Mouse (Mus musculus): ENCODE results near the gene Fbrs. TPM values are rescaled to one million over a fixed set of nuclear protein-coding genes. Genes with fewer than 3 reads are reported as not detected.
"Not testable (repeated sequence)": the region's sequence is repeated elsewhere in the genome, so short reads cannot be mapped to it uniquely, and the experiment has no call there.

Gene Fbrs
- polyA plus RNA-seq, 1 experiment, result 16.5 TPM

DNA sequence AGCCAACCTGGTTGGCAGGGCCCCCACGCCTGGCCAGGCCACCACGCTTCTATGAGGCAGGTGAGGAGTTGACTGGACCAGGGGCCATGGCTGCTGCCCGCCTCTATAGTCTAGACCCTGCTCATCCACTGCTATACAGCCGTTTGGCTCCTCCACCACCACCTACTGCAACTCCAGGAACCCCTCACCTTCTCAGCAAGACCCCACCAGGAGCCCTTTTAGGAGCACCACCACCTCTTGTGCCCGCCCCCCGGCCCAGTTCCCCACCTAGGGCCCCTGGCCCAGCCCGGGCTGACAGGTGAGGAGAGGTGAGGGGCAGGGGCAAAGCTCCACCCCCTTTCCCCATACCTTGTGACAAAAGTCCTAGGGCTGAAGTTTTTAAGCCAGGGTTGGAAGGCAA, 11.0 kb downstream of the Fbrs start:
- Histone ChIP-seq H3K27ac (replicated peaks; ENCODE audit: low read depth, low read length) (no peak overlapping the region), H3K4me3 (ENCODE audit: insufficient read depth, low read depth, low read length) (no peak overlapping the region), H3K4me1 (ENCODE audit: control insufficient read depth, insufficient read depth, insufficient read length, low read length) (no peaks in the 10 kb centered on the region)

DNA sequence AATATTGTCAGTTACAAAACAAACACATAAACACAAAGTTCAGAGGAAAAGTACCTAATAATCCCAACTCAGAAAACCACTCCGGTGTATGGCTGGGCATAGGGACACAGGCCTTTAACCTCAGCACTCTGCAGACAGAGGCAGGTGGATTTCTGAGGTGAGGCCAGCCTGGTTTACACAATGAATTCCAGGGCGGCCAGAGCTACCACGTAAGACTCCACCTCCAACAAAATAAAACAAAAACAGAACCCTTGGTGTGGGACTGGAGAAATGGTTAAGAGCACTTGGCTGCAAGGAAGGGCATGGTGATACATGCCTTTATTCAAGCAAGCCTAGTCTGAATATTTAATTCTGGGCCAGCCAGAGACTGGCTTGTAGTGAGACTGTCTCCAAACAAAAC, 12.8 kb downstream of the Fbrs start:
- Histone ChIP-seq H3K4me3 (ENCODE audit: insufficient read depth, low read depth, low read length) (no peak overlapping the region), H3K27ac (replicated peaks; ENCODE audit: low read depth, low read length) (no peak overlapping the region), H3K4me1 (ENCODE audit: control insufficient read depth, insufficient read depth, insufficient read length, low read length) (no peaks in the 10 kb centered on the region)

DNA sequence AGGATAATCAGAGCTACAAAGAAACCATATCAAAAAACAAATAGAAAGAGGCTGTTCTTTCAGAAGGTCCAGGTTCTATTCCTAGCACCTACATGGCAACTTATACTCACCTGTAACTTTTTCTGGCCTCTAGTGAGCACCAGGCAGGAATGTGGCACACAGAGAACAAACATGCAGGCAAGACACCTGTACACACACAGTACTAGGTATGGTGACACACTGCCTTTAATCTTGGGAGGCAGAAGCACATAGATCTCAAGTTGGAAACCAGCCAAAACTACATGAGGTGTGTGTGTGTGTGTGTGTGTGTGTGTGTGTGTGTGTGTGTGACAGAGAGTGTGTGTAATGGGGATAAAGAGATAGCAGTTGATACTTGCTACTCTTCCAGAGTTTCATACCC, 15.6 kb downstream of the Fbrs start:
- Histone ChIP-seq H3K4me3 (ENCODE audit: insufficient read depth, low read depth, low read length) (no peak overlapping the region), H3K4me1 (ENCODE audit: control insufficient read depth, insufficient read depth, insufficient read length, low read length) (no peaks in the 10 kb centered on the region), H3K27ac (replicated peaks; ENCODE audit: low read depth, low read length) (no peak overlapping the region)

DNA sequence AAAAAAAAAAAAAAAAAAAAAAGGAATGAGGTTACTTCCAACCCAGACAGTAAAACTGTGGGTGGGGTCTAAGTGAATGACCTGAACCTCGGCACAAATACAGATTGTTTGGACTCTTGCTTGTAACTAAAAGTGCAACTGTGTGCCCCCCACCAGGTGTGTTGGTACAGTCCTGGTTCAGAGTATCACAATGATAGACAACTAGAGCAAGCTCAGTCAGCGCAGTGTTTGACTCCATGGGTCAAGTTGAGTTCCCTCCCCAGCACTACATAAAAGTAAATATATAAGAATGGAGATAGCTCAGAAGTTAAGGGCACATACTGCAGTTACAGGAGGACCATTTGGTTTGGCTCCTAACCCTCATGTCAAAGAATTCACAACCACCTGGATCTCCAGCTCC, 18.4 kb downstream of the Fbrs start:
- no peaks in the 10 kb centered on the region for H3K4me1 ChIP-seq (ENCODE audit: control insufficient read depth, insufficient read depth, insufficient read length, low read length)
- H3K27ac ChIP-seq (replicated peaks; ENCODE audit: low read depth, low read length), result no peak overlapping the region
- no peak overlapping the region for H3K4me3 ChIP-seq (ENCODE audit: insufficient read depth, low read depth, low read length)

DNA sequence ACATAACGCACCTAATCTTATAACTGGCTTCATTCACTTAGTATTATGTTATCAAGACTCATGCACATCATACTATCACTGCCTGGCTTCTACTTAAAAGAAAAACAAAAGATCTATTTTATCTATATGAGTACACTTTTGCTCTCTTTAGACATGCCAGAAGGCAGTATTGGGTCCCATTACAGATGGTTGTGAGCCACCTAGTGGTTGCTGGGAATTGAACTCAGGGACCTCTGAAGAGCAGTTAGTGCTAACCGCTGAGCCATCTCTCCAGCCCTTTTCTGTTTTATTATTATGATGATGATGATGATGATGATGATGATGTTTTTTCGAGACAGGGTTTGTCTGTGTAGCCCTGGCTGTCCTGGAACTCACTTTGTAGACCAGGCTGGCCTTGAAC, 19.4 kb downstream of the Fbrs start:
- H3K4me3 ChIP-seq (ENCODE audit: insufficient read depth, low read depth, low read length), result no peak overlapping the region
- no peaks in the 10 kb centered on the region for H3K4me1 ChIP-seq (ENCODE audit: control insufficient read depth, insufficient read depth, insufficient read length, low read length)
- H3K27ac ChIP-seq (replicated peaks; ENCODE audit: low read depth, low read length), result no peak overlapping the region

DNA sequence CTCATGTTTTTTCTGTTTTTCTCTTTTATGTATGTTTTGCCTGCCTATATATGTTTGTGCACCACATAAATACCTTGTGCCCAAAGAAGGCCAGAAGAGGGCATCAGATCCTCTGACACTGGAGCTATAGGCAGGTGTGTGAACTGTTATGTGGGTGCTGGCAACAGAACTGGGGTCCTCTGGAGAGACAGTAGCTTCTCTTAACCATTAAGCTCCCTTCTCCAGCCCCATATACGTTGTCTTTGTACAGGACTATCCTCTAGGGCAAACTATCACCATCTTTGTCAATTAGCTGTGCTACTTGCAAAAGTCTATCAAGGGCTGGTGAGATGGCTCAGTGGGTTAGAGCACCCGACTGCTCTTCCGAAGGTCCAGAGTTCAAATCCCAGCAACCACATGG, 29.3 kb downstream of the Fbrs start:
- Histone ChIP-seq H3K4me1 (ENCODE audit: control insufficient read depth, insufficient read depth, insufficient read length, low read length) (no peaks in the 10 kb centered on the region), H3K4me3 (ENCODE audit: insufficient read depth, low read depth, low read length) (no peak overlapping the region), H3K27ac (replicated peaks; ENCODE audit: low read depth, low read length) (no peak overlapping the region)

DNA sequence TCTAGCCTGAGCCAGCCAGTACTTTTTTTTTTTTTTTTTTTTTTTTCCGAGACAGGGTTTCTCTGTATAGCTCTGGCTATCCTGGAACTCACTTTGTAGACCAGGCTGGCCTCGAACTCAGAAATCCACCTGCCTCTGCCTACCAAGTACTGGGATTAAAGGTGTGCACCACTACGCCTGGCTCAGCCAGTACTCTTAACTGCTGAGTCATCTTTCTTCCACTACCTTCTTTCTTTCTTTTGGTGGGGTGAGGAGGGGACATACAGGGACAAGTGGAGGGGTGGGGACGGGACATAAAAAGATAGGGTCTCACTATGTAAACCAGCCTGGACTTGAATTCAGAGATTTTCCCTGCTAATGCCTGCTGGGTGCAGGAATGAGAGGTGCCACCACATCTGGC, 30.8 kb downstream of the Fbrs start:
- not testable (repeated sequence) for H3K27ac ChIP-seq (replicated peaks; ENCODE audit: low read depth, low read length); H3K4me3 ChIP-seq (ENCODE audit: insufficient read depth, low read depth, low read length); H3K4me1 ChIP-seq (ENCODE audit: control insufficient read depth, insufficient read depth, insufficient read length, low read length)

DNA sequence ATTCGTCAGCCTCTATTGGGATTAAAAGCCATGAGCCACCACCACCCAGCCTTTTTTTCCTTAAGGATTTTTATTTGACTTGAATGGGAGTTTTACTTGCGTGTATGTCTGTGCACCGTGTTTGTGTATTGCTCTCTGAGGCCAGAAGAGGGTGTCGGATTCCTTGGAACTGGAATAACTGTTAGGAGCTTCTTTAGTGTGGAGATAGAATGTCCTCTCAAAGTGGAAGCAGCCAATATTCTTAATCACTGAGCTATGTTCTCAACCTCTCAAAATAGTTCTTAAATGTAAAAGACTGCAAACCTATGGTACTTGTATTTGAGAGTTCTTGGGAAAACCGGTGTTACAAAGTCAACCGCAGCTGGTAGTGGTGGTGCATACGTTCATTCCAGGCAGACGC, 32.2 kb downstream of the Fbrs start:
- Histone ChIP-seq H3K27ac (replicated peaks; ENCODE audit: low read depth, low read length) (no peak overlapping the region), H3K4me1 (ENCODE audit: control insufficient read depth, insufficient read depth, insufficient read length, low read length) (peaks cover 6% of the 10 kb centered on the region), H3K4me3 (ENCODE audit: insufficient read depth, low read depth, low read length) (peak overlapping the region; percentile 92)

DNA sequence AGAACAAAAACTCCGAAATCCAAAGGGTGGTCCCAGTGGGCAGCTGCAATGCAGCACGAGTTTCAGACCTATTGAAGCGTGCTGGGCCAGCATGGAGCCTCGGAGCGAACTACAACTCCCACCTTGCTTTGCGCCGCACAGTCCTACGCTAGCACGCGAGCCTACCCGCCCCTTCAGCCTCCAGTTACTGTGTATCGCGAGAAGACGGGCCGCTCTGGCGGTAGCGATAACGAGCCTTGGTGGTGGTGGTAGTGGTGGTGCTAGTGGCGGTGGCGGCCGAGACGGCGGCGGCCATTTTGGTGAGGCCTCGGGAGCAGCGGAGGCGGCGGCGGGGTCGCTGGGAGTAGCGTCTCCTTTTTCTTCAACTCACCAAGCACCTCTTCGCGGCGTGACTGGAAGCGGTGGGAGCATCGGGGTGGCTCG, 32.8 kb downstream of the Fbrs start, which contains the start of gene Srcap:
Srcap (plus strand) TSS at position 176 of the 423 bp plus-strand sequence.
- H3K4me1 ChIP-seq (ENCODE audit: control insufficient read depth, insufficient read depth, insufficient read length, low read length), result peaks cover 6% of the 10 kb centered on the region
- H3K4me3 ChIP-seq (ENCODE audit: insufficient read depth, low read depth, low read length), result peak within 1 kb of the TSS; percentile 92
- H3K27ac ChIP-seq (replicated peaks; ENCODE audit: low read depth, low read length), result peak within 1 kb of the TSS; percentile 95

DNA sequence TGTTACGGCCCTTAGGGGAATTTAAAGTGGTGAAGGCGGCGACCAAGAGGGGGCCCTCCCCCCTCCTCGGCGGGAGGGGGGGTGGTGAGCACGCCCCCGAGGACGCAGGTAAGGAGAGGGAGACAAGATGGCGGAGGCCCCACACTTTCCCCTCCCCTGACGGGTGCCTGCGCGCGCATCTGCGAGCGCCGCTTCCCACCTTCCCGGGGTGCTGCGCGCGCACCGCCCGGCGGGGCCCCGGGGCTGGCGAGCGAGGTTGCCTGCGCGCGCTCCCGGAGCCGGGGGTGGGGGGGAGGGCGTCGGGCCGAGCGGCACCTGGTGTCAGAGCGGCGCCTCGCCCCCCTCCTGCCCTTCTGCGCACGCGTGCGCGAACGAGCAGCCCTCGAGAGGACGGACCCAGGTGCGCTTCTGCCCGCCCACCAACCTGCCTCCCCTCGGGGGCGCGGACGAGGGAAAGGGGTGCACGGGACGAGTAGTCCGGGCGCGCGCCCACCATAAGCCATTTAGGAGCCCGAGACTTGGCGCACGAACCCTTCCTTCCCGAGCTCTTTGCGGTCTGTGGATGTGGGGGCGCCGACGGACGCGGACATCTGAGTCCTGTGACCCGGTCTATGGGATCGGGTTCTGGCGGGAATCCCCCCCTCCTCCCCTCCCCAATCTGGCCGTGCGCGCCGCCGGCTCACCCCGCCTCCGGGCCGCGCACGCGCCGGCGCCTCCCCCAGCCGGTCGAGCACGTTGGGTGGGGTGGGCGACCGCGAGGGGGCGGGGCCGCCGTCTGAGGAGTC, 33.4 kb downstream of the Fbrs start:
- peaks cover 6% of the 10 kb centered on the region for H3K4me1 ChIP-seq (ENCODE audit: control insufficient read depth, insufficient read depth, insufficient read length, low read length)
- peak overlapping the region; percentile 95 for H3K27ac ChIP-seq (replicated peaks; ENCODE audit: low read depth, low read length)
- H3K4me3 ChIP-seq (ENCODE audit: insufficient read depth, low read depth, low read length), result peak overlapping the region; percentile 92

DNA sequence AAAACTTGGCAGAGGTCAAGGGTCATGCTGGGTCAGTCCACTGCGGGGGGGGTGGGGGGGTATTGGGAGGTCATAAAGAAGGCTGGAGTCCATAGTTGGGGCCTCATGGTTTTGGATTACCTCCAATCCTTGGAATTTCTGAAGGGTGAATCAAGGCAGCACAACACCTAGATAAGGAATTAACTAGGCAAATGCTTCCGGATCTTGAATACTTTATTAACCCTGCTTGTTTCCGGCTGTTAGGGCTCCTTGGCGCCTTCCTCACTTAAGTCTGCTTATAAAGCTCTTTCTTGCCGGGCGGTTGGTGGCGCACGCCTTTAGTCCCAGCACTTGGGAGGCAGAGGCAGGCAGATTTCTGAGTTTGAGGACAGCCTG, 34.0 kb downstream of the Fbrs start:
- Histone ChIP-seq H3K27ac (replicated peaks; ENCODE audit: low read depth, low read length) (peak overlapping the region; percentile 65), H3K4me3 (ENCODE audit: insufficient read depth, low read depth, low read length) (peak overlapping the region; percentile 51), H3K4me1 (ENCODE audit: control insufficient read depth, insufficient read depth, insufficient read length, low read length) (peaks cover 6% of the 10 kb centered on the region)

DNA sequence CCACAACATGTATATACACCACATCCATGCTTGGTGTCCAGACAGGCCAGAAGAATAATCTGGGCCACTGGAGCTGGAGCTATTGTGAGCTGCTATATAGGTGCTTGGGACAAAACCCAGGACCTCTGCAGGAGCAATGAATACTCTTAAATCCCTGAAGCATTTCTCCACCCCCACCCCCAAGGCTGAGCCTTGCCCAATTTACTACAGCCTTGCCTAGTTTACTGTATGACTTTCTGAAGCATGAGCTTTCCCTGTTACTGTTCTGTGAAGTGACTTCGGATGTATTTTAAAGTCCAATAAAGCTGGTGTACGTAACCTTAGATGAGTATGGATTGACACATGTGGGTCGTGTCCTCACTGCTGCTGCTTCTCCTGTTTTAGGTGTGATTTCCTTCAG, 34.8 kb downstream of the Fbrs start:
- H3K4me3 ChIP-seq (ENCODE audit: insufficient read depth, low read depth, low read length), result peak overlapping the region; percentile 51
- peaks cover 6% of the 10 kb centered on the region for H3K4me1 ChIP-seq (ENCODE audit: control insufficient read depth, insufficient read depth, insufficient read length, low read length)
- peak overlapping the region; percentile 65; the same call in 1 of the 2 replicates for H3K27ac ChIP-seq (replicated peaks; ENCODE audit: low read depth, low read length)

DNA sequence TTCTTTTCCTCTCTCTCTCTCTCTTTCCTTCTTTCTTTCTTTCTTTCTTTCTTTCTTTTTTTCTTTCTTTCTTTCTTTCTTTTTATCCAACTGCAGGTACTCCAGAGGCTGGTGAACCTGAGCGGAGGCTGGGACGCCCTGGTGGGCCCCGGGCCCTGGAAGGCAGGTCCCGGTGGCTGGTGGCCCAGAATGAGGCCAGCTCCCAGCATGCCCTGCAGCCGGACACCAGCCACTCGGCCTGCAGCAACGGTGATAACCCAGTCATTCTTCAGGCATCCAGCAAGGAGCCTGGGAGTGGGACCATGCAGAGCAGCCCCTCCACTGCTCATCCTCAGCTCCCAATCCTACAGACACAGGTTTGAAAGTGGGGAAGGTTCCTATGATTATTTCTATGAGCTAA, 36.8 kb downstream of the Fbrs start:
- Histone ChIP-seq H3K4me3 (ENCODE audit: insufficient read depth, low read depth, low read length) (no peak overlapping the region), H3K27ac (replicated peaks; ENCODE audit: low read depth, low read length) (no peak overlapping the region), H3K4me1 (ENCODE audit: control insufficient read depth, insufficient read depth, insufficient read length, low read length) (peaks cover 6% of the 10 kb centered on the region)

DNA sequence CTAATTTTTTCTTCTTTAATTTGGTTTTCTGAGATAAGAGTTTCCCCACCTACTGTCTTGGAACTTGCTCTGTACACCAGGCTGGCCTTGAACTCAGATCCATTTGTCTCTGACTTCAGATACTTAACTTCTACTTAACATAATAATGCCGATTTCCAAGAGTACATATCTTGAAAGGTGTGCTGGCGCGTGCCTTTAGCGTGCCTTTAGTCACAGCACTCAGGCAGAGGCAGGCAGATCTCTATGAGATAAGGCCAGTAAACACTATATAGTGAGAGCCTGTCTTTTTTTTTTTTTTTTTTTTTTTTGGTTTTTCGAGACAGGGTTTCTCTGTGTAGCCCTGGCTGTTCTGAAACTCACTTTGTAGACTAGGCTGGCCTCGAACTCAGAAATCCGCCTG, 37.3 kb downstream of the Fbrs start:
- Histone ChIP-seq H3K4me3 (ENCODE audit: insufficient read depth, low read depth, low read length) (no peak overlapping the region), H3K27ac (replicated peaks; ENCODE audit: low read depth, low read length) (no peak overlapping the region), H3K4me1 (ENCODE audit: control insufficient read depth, insufficient read depth, insufficient read length, low read length) (peaks cover 6% of the 10 kb centered on the region)

DNA sequence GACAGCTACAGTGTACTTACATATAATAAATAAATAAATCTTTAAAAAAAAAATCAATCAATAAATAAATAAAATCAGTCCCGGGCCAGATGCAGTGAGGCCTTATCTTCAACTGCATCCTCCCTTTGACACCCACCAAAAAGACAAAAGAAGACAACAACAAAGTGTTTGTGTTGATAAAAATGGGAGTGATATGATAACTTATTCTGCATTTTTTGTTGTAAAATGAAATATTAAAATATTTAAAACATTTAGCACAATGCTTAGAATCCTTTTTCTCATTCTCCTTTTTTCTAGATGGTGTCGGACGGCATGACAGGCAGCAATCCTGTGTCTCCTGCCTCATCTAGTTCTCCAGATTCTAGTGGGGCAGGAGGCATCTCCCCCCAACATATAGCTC, 40.3 kb downstream of the Fbrs start, which contains the start of gene Gm42715:
Gm42715 (plus strand) TSS at position 301 of the 400 bp plus-strand sequence.
- no peaks in the 10 kb centered on the region for H3K4me1 ChIP-seq (ENCODE audit: control insufficient read depth, insufficient read depth, insufficient read length, low read length)
- no peak within 1 kb of the TSS for H3K27ac ChIP-seq (replicated peaks; ENCODE audit: low read depth, low read length)
- H3K4me3 ChIP-seq (ENCODE audit: insufficient read depth, low read depth, low read length), result no peak within 1 kb of the TSS
